ENCODE assay signal across 8 mouse cellular contexts in genomic region chr4:134950518-134951091, GRCm38 (mm10). TPM values are rescaled to one million over a fixed set of nuclear protein-coding genes. Genes with fewer than 3 reads are reported as not detected.
DNase-seq lines count a peak whose midpoint lies in the region; ATAC-seq and TF ChIP-seq lines count a peak whose summit lies in the region.

No protein-coding gene starts in this region.

- H3K27ac ChIP-seq in layer of hippocampus, adult 2 months = no peak overlapping the region
- peak overlapping the region; percentile 65 for H3K27ac ChIP-seq in limb, embryonic 15.5 days
- H3K27ac ChIP-seq in thymus, adult 2 months (ENCODE audit: control insufficient read depth, insufficient read depth, low read length) = no peak overlapping the region

- TF ChIP-seq CTCF in layer of hippocampus, adult 2 months (conservative IDR thresholded peaks at IDR 0.05) = peak; percentile 39
- TF ChIP-seq CTCF in brain, embryonic 14.5 days (IDR thresholded peaks at IDR 0.05; ENCODE audit: borderline replicate concordance, extremely low read depth, insufficient read depth, insufficient read length) = peak; percentile 29; the same call in 1 of the 2 replicates
- TF ChIP-seq CTCF in thymus, adult 2 months (IDR thresholded peaks at IDR 0.05; ENCODE audit: borderline replicate concordance, control insufficient read depth, extremely low read depth, insufficient read depth, low read length, poor library complexity) = no peak

- peak; percentile 76 to 84 for ATAC-seq in hematopoietic stem cell, adult 5-6 weeks (replicated peaks in 1 of 2; ENCODE audit: insufficient read depth in 1 of 2, low FRiP score in 2 of 2, low TSS enrichment in 1 of 2, low read depth in 1 of 2, poor library complexity in 2 of 2, severe bottlenecking in 2 of 2)
- ATAC-seq in limb, embryonic 15.5 days (ENCODE audit: insufficient number of reproducible peaks, low FRiP score, low TSS enrichment, low read depth) = peak; percentile 85
- peak; percentile 40 for ATAC-seq in neutrophil, adult 5-6 weeks (ENCODE audit: extremely low read depth, insufficient number of reproducible peaks, low FRiP score, poor library complexity, severe bottlenecking)

- H3K4me2 ChIP-seq in limb, embryonic 15.5 days = no peak overlapping the region

- TF ChIP-seq POLR2A in brain, embryonic 14.5 days (IDR thresholded peaks at IDR 0.05; ENCODE audit: borderline replicate concordance, extremely low read depth, insufficient read depth, insufficient read length, poor library complexity, severe bottlenecking) = no peak
- TF ChIP-seq POLR2A in thymus, adult 2 months (IDR thresholded peaks at IDR 0.05; ENCODE audit: control insufficient read depth, extremely low read depth, insufficient read depth, low read length, poor library complexity) = no peak

- H3K4me3 ChIP-seq in layer of hippocampus, adult 2 months = no peak overlapping the region
- no peak overlapping the region for H3K4me3 ChIP-seq in limb, embryonic 15.5 days
- no peak overlapping the region for H3K4me3 ChIP-seq in thymus, adult 2 months (ENCODE audit: control insufficient read depth, insufficient read depth, low read length)

- no peaks in the 10 kb centered on the region for H3K9me3 ChIP-seq in limb, embryonic 15.5 days

- WGBS in limb, embryonic 15.5 days = 11% methylated on average over 11 of the region's 11 CpGs
- 29% methylated on average over 11 of the region's 11 CpGs for WGBS in thymus, adult 2 months

- H3K4me1 ChIP-seq in limb, embryonic 15.5 days = peaks cover 22% of the 10 kb centered on the region
- H3K4me1 ChIP-seq in thymus, adult 2 months (replicated peaks; ENCODE audit: control insufficient read depth, insufficient read depth, low read length) = 0 out of 2 replicates have a peak, but pooled peaks cover 2% of the 10 kb centered on the region

- H3K9ac ChIP-seq in limb, embryonic 15.5 days = no peak overlapping the region

- no peak for DNase-seq in layer of hippocampus, adult 2 months (ENCODE audit: low spot score in 2 of 2)
- DNase-seq in layer of hippocampus, postnatal 36 days = no peak
- peak; percentile 91 for DNase-seq in brain, embryonic 14.5 days (ENCODE audit: low read depth)
- no peak for DNase-seq in right cerebral cortex, postnatal 36 days (ENCODE audit: low spot score in 2 of 2)
- DNase-seq in thymus, adult 2 months = no peak

- no peaks in the 10 kb centered on the region for H3K36me3 ChIP-seq in limb, embryonic 15.5 days
- no peaks in the 10 kb centered on the region for H3K36me3 ChIP-seq in thymus, adult 2 months (ENCODE audit: control insufficient read depth, insufficient read depth, low read length)

- H3K27me3 ChIP-seq in limb, embryonic 15.5 days = peaks cover 18% of the 10 kb centered on the region; the same call in 1 of the 2 replicates
- H3K27me3 ChIP-seq in thymus, adult 2 months (ENCODE audit: control insufficient read depth, insufficient read depth, low read length) = no peaks in the 10 kb centered on the region

RNA-seq across cellular contexts. Expression of gene Syf2, which starts 19.9 kb away (rescaled TPM):
- total RNA-seq in layer of hippocampus, adult 2 months (2021) = 10 to 100 TPM; 53.1 to 56.2 TPM
- total RNA-seq in layer of hippocampus, postnatal 36 days (2021) = 10 to 100 TPM; 48.1 to 51.9 TPM
- 50.4 and 51.7 TPM in 2 replicates for polyA plus RNA-seq in brain, embryonic 14.5 days (2012; rRNA removed)
- 251 and 314 TPM in 2 replicates for total RNA-seq in hematopoietic stem cell, adult 5-6 weeks (2017)
- polyA plus RNA-seq in limb, embryonic 15.5 days (2015; fragmentation: Nextera tagmentation; extraction: Ambion mirVana) = 76.6 and 80.6 TPM in 2 replicates
- total RNA-seq in neutrophil, adult 5-6 weeks (2017) = 473 and 479 TPM in 2 replicates
- polyA plus RNA-seq in thymus, adult 2 months (2012; rRNA removed) = 36.8 and 42.8 TPM in 2 replicates

RNA-seq across cellular contexts. Expression of gene Rsrp1, which starts 27.2 kb away (rescaled TPM):
- total RNA-seq in layer of hippocampus, adult 2 months (2021) = 100 to 1,000 TPM; 237 to 277 TPM
- 100 to 1,000 TPM; 238 to 257 TPM for total RNA-seq in layer of hippocampus, postnatal 36 days (2021)
- 541 and 940 TPM in 2 replicates for polyA plus RNA-seq in brain, embryonic 14.5 days (2012; rRNA removed)
- 121 and 246 TPM in 2 replicates for total RNA-seq in hematopoietic stem cell, adult 5-6 weeks (2017)
- polyA plus RNA-seq in limb, embryonic 15.5 days (2015; fragmentation: Nextera tagmentation; extraction: Ambion mirVana) = 496 and 523 TPM in 2 replicates
- 622 and 656 TPM in 2 replicates for total RNA-seq in neutrophil, adult 5-6 weeks (2017)
- polyA plus RNA-seq in thymus, adult 2 months (2012; rRNA removed) = 1,774 and 1,821 TPM in 2 replicates

RNA-seq across cellular contexts. Expression of gene Tmem50a, which starts 35.8 kb away (rescaled TPM):
- total RNA-seq in layer of hippocampus, adult 2 months (2021) = 100 to 1,000 TPM; 102 to 108 TPM
- 100 to 1,000 TPM; 103 to 115 TPM for total RNA-seq in layer of hippocampus, postnatal 36 days (2021)
- polyA plus RNA-seq in brain, embryonic 14.5 days (2012; rRNA removed) = 132 and 143 TPM in 2 replicates
- total RNA-seq in hematopoietic stem cell, adult 5-6 weeks (2017) = 226 and 246 TPM in 2 replicates
- polyA plus RNA-seq in limb, embryonic 15.5 days (2015; fragmentation: Nextera tagmentation; extraction: Ambion mirVana) = 193 and 203 TPM in 2 replicates
- total RNA-seq in neutrophil, adult 5-6 weeks (2017) = 292 TPM in 2 replicates
- 196 and 226 TPM in 2 replicates for polyA plus RNA-seq in thymus, adult 2 months (2012; rRNA removed)
